Mouse (Mus musculus): Measurements from ENCODE around the gene Gm28047. TPM values are rescaled to one million over a fixed set of nuclear protein-coding genes. Genes with fewer than 3 reads are reported as not detected.

Gm28047 gene
- total and polyA plus RNA-seq, 2 experiments = not detected

DNA sequence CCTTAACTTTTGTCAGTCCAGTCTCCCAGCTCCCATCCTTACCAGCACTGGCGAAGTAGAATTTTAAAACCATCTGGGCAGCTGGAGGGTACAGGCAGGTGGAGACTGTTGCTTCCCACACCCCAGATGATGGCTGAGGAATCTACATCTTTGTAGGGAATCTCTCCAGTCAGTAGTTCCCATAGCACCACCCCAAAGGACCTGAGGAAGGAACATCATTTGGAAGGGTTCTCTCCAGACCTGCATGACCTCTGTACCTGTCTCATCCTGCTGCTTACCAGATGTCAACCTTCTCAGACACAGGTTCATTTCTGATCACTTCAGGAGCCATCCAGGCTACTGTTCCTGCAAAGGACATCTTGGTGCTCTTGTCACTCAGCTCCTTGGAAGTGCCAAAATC is 121.4 kb downstream of the Gm28047 start, which contains the start of gene Gm10337:
Gene Gm10337, plus strand, starts transcription at position 276 of the 400 bp plus-strand sequence.
- no peak within 1 kb of the TSS for H3K27ac ChIP-seq (replicated peaks; ENCODE audit: insufficient read depth, low read depth, low read length)
- no peaks in the 10 kb centered on the region for H3K4me1 ChIP-seq (ENCODE audit: control insufficient read depth, insufficient read depth, low read length)
- no peaks in the 10 kb centered on the region for H3K27me3 ChIP-seq (ENCODE audit: control insufficient read depth, insufficient read depth, low read length)
- DNase-seq (ENCODE audit: extremely low read depth, low read depth, low spot score) = no peak
- no peaks in the 10 kb centered on the region for H3K79me2 ChIP-seq (ENCODE audit: control insufficient read depth, insufficient read depth, low read length)
- WGBS = 85% methylated on average over 1 of the region's 1 CpGs
- TF ChIP-seq POLR2A (IDR thresholded peaks at IDR 0.05; ENCODE audit: extremely low read depth, insufficient read depth, low read length) = no peak
- TF ChIP-seq CTCF (IDR thresholded peaks at IDR 0.05; ENCODE audit: low read depth, low read length) = no peak
- H3K36me3 ChIP-seq (ENCODE audit: control insufficient read depth, insufficient read depth, low read length) = peaks cover 26% of the 10 kb centered on the region
- H3K9ac ChIP-seq (ENCODE audit: low read depth, low read length) = no peak within 1 kb of the TSS
- no peak within 1 kb of the TSS for H3K4me3 ChIP-seq (ENCODE audit: insufficient read depth, low read depth, low read length)

DNA sequence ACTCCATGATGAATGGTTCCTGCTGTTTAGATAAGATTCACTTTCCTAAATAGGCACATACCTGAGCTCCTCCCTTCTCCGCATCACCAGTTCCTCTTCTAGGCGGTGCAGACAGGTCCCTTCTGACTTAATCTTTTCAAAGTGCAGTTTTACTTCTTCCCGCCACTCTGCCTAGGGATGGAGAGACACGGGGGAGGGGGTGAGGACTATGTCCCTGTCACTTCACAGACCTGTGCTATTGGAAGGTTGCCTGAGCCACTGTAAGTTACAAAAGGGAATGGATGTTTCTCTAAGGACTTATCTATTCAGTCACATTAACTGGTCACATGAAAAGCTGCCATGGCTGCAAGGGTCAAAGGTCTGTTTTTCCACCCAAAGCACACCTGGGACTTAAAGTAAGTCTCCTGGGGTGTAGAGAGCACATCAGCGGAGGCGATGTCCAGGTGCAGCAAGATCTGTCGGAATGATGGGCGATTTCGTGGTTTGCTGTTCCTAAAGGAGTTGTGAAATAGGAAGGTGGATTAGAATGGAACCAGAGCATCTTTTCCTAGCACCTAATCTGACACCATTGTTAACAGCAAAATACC is 122.5 kb downstream of the Gm28047 start:
- Histone ChIP-seq H3K79me2 (ENCODE audit: control insufficient read depth, insufficient read depth, low read length) (no peaks in the 10 kb centered on the region), H3K27me3 (ENCODE audit: control insufficient read depth, insufficient read depth, low read length) (no peaks in the 10 kb centered on the region), H3K27ac (replicated peaks; ENCODE audit: insufficient read depth, low read depth, low read length) (no peak overlapping the region), H3K36me3 (ENCODE audit: control insufficient read depth, insufficient read depth, low read length) (peaks cover 37% of the 10 kb centered on the region), H3K4me1 (ENCODE audit: control insufficient read depth, insufficient read depth, low read length) (no peaks in the 10 kb centered on the region), H3K9ac (ENCODE audit: low read depth, low read length) (no peak overlapping the region), H3K4me3 (ENCODE audit: insufficient read depth, low read depth, low read length) (no peak overlapping the region)
- 70% methylated on average over 9 of the region's 9 CpGs for WGBS
- TF ChIP-seq CTCF (IDR thresholded peaks at IDR 0.05; ENCODE audit: low read depth, low read length) = no peak
- no peak for TF ChIP-seq POLR2A (IDR thresholded peaks at IDR 0.05; ENCODE audit: extremely low read depth, insufficient read depth, low read length)
- DNase-seq (ENCODE audit: extremely low read depth, low read depth, low spot score) = peak; percentile 61

DNA sequence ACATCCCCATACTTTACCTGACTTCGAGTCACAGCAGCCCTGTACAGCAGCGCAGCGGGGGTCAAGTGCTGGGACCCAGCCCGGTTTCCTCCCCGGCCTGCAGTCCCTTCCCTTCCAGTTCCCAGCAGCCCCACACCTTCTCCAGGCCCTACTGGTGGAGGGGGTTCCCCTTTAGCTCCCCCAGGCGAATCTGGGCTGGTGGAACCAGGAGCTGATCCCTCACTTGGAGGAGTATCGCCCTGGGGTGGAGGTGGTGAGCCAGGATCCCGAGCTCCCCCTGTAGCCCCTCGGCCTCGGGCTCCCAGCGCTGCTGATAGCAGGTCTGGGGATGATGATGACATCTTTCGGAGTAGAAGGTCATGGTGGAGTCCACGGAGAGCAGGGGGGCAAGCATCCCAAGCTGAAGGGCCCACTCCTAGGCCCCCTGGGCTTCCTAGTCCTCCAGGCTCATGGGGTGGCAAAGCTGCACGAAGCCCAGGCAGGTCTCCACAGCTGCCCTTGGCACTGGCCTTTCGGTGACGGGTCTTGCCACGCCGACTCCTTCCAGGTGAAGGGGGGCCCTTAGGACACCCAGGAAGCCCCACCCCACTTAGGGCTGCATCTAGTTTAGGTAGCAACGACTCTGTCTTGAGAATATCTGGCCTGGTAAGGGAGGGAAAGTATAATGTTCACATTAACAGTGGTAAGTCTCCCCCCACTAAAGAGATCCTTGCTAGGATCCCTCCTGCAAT is 123.6 kb downstream of the Gm28047 start:
- no peak for DNase-seq (ENCODE audit: extremely low read depth, low read depth, low spot score)
- Histone ChIP-seq H3K4me3 (ENCODE audit: insufficient read depth, low read depth, low read length) (no peak overlapping the region), H3K36me3 (ENCODE audit: control insufficient read depth, insufficient read depth, low read length) (peaks cover 45% of the 10 kb centered on the region), H3K79me2 (ENCODE audit: control insufficient read depth, insufficient read depth, low read length) (no peaks in the 10 kb centered on the region), H3K27me3 (ENCODE audit: control insufficient read depth, insufficient read depth, low read length) (no peaks in the 10 kb centered on the region), H3K27ac (replicated peaks; ENCODE audit: insufficient read depth, low read depth, low read length) (no peak overlapping the region), H3K4me1 (ENCODE audit: control insufficient read depth, insufficient read depth, low read length) (no peaks in the 10 kb centered on the region), H3K9ac (ENCODE audit: low read depth, low read length) (no peak overlapping the region)
- WGBS = 88% methylated on average over 19 of the region's 19 CpGs
- TF ChIP-seq POLR2A (IDR thresholded peaks at IDR 0.05; ENCODE audit: extremely low read depth, insufficient read depth, low read length) (no peak), CTCF (IDR thresholded peaks at IDR 0.05; ENCODE audit: low read depth, low read length) (no peak)

DNA sequence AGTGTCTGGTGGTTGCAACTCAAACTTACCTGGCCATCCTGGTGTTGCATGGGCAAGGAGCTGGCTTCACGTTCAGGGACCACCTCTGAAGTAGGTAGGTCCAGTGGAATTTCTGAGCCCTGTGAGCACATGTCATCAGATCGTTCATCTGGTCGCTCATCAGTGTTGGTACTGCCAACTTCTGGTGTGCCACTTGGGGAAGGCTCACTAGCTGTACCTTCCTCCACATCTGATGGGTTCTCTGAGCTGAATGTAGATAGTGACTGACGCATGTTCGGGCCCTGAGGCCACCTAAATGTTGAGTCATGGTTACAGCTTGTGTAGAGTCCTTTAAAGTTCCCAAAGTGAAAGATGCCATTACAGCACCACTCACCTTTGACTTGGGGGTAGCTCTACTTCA is 124.4 kb downstream of the Gm28047 start:
- 88% methylated on average over 5 of the region's 5 CpGs for WGBS
- Histone ChIP-seq H3K4me1 (ENCODE audit: control insufficient read depth, insufficient read depth, low read length) (no peaks in the 10 kb centered on the region), H3K4me3 (ENCODE audit: insufficient read depth, low read depth, low read length) (no peak overlapping the region), H3K27ac (replicated peaks; ENCODE audit: insufficient read depth, low read depth, low read length) (no peak overlapping the region), H3K36me3 (ENCODE audit: control insufficient read depth, insufficient read depth, low read length) (peaks cover 48% of the 10 kb centered on the region), H3K27me3 (ENCODE audit: control insufficient read depth, insufficient read depth, low read length) (no peaks in the 10 kb centered on the region), H3K79me2 (ENCODE audit: control insufficient read depth, insufficient read depth, low read length) (no peaks in the 10 kb centered on the region; the same call in 1 of the 2 replicates), H3K9ac (ENCODE audit: low read depth, low read length) (no peak overlapping the region)
- no peak for DNase-seq (ENCODE audit: extremely low read depth, low read depth, low spot score)
- TF ChIP-seq POLR2A (IDR thresholded peaks at IDR 0.05; ENCODE audit: extremely low read depth, insufficient read depth, low read length) = no peak
- no peak for TF ChIP-seq CTCF (IDR thresholded peaks at IDR 0.05; ENCODE audit: low read depth, low read length)

DNA sequence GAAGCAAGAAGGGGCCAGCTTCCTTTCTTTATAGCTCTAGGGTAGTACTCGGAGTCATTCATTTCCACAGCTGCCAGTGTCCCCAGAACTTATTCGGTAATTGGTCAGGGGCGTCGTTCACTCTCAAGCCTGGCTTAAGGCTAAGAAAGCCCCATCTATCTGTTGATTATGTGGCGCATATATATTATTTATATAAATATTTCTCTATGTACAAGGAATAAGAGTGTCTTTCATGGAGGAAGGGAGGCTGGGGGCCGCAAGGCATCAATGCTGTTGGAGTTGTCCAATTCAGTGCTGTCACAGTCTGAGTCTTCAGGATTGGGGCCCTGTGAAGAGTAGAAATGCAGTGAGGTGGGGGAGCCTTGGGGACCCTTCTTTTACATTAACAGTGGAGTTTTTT is 125.0 kb downstream of the Gm28047 start:
- Histone ChIP-seq H3K4me1 (ENCODE audit: control insufficient read depth, insufficient read depth, low read length) (no peaks in the 10 kb centered on the region), H3K36me3 (ENCODE audit: control insufficient read depth, insufficient read depth, low read length) (peaks cover 53% of the 10 kb centered on the region), H3K27me3 (ENCODE audit: control insufficient read depth, insufficient read depth, low read length) (no peaks in the 10 kb centered on the region), H3K4me3 (ENCODE audit: insufficient read depth, low read depth, low read length) (no peak overlapping the region), H3K27ac (replicated peaks; ENCODE audit: insufficient read depth, low read depth, low read length) (no peak overlapping the region), H3K79me2 (ENCODE audit: control insufficient read depth, insufficient read depth, low read length) (no peaks in the 10 kb centered on the region; the same call in 1 of the 2 replicates), H3K9ac (ENCODE audit: low read depth, low read length) (no peak overlapping the region)
- no peak for TF ChIP-seq CTCF (IDR thresholded peaks at IDR 0.05; ENCODE audit: low read depth, low read length)
- TF ChIP-seq POLR2A (IDR thresholded peaks at IDR 0.05; ENCODE audit: extremely low read depth, insufficient read depth, low read length) = no peak
- 93% methylated on average over 6 of the region's 6 CpGs for WGBS
- no peak for DNase-seq (ENCODE audit: extremely low read depth, low read depth, low spot score)

DNA sequence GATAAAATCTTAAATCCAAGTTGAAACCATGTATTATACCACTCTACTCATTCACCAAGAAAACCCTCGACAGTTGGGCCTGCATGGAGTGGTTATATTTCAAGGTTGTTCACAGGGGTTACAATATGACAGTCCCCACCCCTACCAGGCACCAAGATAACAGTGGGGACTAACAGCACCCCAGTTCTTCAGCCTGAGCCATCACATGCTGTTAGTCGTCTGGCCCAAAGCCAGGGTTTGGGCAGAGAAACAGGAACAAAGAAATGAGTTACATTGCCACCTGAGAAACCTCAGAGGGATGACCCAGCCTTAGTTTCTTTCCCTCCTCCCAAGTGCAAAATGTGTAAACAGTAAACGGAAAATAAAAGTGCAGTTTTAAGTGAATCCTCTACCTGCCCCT is 125.5 kb downstream of the Gm28047 start:
- Histone ChIP-seq H3K9ac (ENCODE audit: low read depth, low read length) (no peak overlapping the region), H3K27ac (replicated peaks; ENCODE audit: insufficient read depth, low read depth, low read length) (no peak overlapping the region), H3K4me1 (ENCODE audit: control insufficient read depth, insufficient read depth, low read length) (no peaks in the 10 kb centered on the region), H3K27me3 (ENCODE audit: control insufficient read depth, insufficient read depth, low read length) (no peaks in the 10 kb centered on the region), H3K79me2 (ENCODE audit: control insufficient read depth, insufficient read depth, low read length) (no peaks in the 10 kb centered on the region; the same call in 1 of the 2 replicates), H3K36me3 (ENCODE audit: control insufficient read depth, insufficient read depth, low read length) (peaks cover 56% of the 10 kb centered on the region), H3K4me3 (ENCODE audit: insufficient read depth, low read depth, low read length) (no peak overlapping the region)
- TF ChIP-seq POLR2A (IDR thresholded peaks at IDR 0.05; ENCODE audit: extremely low read depth, insufficient read depth, low read length) (no peak), CTCF (IDR thresholded peaks at IDR 0.05; ENCODE audit: low read depth, low read length) (no peak)
- no peak for DNase-seq (ENCODE audit: extremely low read depth, low read depth, low spot score)
- 80% methylated on average over 3 of the region's 3 CpGs for WGBS

Measured in liver, adult 2 months (tissue).